Mouse (Mus musculus) ovary, postnatal 10 days (tissue): Measurements from ENCODE around the gene Celsr1.

Experiments
- DNase-seq: peaks from one replicate; pipeline ENCODE4 v3.0.0; 2022; ENCODE audit warnings: low spot score

Gene Celsr1

DNA sequence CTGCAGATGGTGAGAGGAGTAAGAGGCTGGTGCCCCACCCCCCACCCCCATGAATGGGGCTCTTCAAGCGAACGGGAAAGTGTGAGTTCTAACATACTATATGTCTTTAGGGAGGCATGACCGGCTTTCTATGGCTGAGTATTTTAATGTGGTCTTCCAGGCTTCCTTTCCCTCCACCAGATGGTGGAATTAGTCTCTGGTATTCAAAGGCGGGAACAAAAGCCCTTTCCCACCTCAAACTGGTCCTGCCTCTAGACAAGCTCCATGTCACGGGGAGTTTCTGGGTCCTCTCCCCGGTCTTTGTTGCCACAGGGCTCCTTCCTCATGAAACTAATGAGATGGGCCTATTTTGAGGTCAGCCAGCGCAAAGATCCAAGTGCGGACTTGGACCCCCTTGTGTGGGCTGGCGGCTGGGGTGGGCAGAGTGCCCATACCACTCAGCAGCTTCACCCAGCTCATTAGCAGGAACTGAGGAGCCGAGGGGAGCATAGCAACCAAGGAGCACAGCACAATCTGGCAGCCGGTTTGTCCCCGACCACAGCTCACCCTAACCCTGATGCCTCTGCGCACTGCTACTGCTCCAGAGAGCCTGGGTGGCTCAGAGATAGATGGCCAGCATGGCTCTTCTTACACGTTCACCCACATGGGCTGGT, 39.5 kb downstream of the Celsr1 start:
- no peak for DNase-seq

DNA sequence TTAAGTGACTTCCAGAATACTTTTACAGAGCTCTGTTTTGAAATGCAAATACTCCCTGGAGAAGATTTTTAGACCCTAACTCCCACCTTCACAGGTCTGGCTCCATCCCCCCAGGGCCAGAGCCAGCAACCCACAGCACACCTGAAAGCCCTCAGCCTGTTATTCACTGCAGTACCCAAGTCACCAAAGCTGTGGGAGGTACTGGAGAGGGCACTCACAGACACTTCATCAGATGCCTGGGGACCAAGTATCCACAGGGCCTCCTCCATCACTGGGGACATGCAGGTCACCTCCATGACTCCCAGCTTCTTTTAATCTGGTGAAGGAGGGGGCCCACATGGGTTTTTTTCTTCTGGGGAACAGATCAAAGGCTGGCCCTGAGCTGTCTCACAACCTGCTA, 40.2 kb downstream of the Celsr1 start:
- DNase-seq = no peak

DNA sequence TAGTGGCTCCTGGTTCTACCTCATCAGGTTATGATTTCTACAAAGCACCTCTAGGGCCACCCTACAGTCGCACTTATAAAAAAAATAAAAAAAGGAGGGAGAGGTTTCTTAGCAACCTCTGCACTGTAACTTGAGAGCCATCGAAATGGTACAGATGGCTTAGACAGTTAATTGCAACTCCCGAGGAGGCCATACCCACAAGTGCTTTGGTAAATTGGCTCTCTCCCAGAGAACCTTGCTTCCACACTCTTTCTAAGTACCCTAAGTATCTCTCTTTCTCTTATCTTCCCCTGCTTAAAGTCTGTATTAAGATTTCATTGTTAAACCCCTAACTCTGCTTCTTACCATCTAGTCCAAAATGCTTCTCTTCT, 41.5 kb downstream of the Celsr1 start:
- no peak for DNase-seq

DNA sequence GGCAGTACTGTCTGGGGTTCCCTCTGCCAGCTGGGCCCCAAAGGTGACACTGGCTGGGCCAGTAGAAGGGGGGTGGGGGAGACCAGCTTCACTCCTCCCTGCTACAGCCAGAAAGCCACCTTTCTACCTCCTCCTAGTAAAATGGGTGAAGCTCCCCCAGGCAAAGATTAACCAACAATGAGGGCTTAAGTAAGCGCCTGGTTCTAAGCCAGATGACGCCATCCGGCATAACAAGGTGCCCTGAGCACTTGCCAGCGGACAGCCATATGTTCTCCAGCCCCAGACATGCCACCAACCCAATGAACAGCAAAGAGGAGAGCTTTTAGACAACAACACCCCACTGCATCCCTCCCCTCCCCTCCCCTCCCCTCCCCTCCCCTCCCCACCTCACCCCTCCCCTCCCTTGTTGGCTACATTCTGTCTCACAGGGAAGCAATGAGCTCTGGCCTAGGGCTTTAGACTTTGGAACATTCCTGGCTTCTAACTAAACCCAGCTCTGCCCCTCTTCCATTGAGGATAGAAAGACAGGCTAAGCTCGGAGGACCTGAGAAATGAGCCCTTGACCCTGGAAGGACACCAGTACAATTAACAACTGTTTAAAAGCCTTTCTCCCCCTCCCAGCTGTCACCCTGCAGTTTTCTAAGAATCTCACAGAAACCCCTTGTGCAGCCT, 42.0 kb downstream of the Celsr1 start:
- no peak for DNase-seq

DNA sequence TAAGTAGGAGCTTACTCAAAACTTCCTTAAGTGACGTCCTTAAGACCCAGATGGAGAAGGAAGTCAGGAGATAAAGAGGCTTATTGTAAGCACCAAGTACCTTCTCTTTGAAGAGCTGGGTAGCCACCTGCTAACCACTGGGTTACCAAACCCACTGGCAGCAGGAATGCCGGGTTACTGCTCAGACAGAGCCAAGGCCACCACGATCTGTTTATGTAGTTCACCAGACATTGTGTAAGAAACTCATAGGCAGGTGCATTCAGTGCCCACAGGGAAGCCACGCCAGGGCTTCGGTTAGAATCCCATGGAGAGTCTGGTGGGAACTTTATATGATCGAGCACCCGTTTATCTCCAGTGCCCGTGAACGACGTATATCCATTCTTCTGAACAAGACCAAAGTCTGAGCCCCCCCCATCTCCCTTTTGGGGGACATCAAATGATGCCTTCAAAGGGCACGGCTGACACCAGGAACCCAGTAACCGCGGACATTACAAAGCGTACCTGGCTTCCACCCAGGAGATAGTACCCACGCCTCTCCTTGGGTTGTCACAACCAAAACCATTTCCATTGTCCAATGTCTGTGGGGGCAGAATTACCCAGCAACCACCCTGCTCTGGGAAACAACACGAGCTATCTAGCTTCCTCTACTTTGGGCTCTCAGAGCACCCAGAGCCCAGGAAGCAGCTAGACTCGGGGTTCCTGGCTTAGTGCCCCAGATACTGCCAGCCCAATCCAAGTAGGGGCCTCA, 42.7 kb downstream of the Celsr1 start:
- no peak for DNase-seq

DNA sequence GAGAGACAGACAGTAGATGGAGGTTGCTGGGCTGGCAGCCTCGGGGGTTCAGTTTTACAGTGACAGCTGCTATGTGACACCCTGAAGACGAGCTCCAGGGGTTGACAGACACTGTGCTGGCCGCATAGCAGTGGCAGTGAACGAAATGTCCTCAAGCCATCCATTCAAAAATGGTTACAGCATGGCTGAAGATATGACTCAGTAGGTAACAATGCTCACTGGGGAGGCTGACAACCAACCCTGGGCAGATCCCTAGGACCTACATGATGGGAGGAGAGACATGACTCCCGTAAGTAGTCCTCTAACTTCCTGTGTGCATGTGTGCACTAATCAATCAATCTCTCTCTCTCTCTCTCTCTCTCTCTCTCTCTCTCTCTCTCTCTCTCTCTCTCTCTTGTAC, 45.7 kb downstream of the Celsr1 start:
- DNase-seq = no peak

DNA sequence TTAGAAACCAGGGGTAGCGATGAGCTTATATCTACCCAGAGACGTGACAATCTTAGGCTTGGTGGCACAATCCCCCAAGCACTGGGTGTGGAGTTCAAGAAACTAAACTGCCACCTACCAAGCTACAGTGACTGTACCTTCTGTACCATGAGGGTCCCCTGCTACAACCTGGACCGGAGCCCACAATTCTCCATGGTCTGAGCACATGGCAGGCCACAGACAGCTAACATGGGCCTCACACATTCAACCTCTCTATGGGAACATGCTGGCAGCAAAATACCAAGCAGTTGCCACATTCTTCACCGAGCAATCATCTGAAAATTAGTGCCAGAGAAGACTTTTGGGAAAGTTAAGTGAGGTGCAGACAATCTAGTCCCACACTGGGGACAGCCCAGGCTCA, 47.4 kb downstream of the Celsr1 start:
- no peak for DNase-seq

DNA sequence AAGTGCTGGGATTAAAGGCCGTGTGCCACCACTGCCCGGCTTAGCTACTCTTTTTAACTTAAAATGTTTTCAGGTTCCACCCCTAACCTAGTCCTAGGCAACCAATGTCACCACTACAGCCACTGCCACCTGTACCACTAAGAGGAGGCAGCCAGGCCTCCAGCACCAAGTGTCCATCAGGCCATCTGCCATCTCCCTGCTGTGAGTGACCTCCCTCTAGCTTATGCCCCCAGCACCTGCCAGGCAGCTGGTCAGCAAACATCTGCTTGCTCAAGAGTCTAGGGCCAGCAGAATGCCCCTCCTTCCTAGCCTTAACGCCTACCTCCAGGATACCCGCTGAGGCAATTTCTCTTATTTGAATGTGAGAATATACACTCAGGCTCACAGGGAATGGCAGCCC, 48.0 kb downstream of the Celsr1 start:
- DNase-seq = no peak

DNA sequence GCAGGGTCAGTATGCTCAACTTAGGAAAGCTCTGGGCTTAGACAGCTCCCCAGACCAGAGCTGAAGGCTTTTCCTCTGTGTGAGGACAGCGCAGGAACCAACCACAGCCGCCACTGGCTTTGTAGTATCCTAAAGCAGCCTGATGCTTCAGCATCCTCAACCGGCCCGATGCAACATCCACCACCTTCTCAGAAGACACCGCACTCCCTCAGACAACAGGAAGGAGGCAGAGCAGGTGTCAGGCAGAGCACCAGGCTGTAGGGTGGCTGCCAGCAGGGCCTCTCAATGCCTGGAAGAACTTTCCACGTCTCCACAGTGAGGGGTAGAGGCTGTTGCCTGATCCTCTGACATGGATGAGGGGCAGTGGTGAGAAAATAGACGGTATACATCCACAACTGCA, 50.4 kb downstream of the Celsr1 start:
- no peak for DNase-seq

DNA sequence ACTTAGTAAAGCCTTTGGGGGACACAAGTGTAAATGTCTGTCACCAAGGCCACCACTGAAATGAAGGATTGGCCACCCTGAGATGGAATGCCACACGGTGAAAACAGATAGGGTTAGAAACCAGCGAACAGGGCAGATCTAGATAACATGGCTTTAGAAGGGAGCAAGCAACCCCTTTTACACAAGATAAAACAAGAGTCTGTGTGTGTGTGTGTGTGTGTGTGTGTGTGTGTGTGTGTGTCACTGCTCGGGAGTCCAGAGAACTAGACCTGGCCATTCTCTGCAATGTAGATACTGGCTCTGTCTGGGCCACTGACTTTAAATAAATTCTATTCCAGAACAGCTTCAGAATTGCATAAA, 51.2 kb downstream of the Celsr1 start:
- no peak for DNase-seq

DNA sequence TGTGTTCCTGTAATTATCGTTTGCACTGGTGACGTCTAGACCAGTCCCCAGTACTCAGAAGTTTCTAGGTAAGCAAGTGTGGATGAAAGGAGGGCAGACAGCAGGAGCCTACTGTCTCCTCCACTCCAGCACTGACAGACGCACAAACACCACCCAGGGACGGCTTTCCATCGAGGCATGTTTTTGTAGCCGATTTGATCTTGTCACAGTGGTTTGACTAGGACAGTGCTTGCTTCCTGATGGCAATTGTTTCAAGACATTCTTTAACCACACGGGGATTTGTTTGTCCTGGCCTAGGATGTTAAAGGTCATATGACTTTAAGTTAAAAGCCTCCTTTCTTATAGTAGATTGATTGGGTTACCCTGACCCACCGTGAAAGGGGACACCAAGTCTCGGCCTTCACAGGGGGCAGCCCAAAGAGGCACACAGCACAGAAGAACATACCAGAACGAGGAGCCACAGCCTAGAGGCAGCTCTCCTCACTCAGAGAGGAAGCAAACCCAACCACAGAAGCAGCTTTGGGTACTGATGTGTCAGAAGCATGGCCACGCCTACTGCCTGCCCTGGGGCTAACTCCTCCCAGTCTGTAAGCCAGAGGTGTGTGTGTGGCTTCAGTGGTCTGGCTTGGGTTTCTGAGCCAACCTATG, 51.7 kb downstream of the Celsr1 start:
- no peak for DNase-seq

DNA sequence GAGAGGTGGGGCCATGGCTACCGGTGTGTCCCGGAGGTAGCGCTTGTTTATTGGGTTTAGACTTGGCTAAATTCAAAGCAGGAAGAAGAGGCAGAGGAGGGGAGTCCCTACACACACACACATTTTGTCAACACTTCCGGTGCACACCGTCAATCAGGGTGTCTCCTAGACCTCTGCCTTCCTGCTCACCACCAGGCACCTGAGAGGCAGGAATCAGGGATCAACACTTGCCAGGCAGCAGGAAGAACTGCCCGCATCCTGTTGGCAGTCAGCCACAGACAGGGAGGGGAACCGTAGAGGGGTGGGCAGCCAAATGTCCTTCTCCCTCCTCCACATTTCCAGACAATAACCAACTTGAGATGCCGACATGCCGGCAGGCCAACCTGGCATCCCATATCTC, 56.5 kb downstream of the Celsr1 start:
- DNase-seq = no peak

DNA sequence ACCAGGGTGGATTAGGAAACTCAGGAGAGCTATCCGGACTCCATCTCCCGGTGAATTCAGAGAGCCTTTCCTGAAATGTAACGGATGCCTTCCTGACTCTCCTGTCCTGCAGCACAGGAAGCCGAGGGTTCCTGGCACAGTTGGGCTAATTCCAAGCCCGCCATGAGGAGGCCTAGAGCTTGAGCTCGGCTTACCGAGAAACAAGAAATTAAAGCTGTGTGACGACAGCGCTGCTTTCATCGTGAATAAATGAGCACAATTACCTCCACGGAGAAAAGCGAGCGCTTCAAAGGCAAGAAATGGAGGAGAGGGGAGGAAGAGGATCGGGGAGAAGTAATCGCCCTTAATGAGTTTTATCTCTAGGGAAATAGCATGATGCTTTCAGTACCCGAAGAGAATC, 57.8 kb downstream of the Celsr1 start:
- DNase-seq = no peak

DNA sequence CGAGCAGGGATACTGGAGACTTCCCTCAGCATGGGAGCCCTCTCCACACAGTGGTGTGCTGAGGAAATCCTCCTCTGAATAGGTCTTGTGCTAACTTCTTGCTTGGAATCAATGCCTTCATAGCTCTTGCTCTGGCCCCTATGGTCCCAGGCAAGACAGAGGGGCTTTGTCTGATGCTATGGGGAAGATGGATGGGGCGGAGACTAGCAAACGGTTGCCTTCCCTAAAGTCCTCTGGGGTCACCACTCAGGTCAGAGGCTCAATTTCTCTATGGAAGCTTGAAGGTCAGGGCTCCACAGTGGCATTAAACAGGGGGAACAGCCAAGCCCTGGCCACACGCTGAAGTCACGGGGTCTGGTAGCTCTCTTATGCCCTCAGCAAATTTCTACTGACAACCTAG, 62.0 kb downstream of the Celsr1 start:
- DNase-seq = no peak

DNA sequence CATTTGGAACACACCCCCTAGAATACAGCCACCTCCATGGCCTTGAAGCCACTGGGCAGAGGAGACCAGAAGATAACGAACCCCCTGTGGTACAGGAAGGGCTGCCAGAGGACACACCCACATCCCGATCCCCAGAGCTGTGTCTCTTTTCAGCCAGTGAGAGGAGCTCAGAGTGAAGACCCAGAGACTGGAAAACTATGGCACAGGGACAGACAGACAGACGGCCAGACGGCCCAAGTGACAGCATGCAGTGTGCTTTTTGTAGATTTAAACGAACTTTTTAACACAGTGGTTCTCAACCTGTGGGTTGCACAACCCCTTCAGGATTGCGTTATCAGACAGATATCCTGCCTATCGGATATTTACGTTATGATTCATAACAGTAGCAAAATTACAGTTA, 63.1 kb downstream of the Celsr1 start:
- no peak for DNase-seq

DNA sequence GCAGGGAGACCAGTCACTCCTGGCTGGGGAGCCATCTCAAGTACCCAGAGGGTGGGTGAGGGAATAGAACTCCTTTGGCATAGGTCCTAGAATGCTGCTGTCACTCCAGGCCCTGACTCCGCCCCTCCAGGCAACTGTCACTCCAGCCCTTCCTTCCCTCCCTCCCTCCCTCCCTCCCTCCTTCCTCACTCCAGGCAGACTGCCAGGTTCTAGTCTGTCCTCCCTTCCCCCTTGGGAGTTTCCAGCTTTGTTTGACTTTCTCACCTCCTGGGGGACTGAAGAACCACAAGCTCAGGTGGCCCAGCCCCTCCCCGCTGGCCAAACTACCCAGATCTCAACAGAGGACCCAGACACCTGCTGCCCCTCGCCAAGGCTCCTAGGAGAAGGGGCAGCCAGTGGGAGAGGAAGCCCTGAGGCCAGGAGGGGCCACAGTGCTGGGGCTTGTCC, 63.8 kb downstream of the Celsr1 start:
- DNase-seq = no peak

DNA sequence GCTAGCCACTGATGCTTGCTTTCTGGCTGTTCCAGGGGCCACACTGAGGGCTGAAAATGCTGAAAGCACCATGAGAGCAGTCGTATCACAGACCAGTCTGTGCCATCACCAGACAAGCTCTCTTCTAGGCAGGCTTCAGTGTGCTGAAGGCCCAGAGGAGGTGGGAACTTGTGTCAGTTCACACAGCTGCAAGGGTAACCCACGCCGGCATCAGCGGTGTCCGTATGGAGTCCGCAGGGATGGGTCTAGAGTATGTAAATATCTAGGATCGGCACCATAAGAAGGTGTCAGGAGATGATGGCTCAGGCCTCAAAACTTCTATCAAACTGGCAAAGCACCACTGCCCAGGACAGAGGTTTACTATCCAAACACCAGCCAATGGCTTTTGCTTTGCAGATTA, 64.3 kb downstream of the Celsr1 start:
- DNase-seq = no peak

DNA sequence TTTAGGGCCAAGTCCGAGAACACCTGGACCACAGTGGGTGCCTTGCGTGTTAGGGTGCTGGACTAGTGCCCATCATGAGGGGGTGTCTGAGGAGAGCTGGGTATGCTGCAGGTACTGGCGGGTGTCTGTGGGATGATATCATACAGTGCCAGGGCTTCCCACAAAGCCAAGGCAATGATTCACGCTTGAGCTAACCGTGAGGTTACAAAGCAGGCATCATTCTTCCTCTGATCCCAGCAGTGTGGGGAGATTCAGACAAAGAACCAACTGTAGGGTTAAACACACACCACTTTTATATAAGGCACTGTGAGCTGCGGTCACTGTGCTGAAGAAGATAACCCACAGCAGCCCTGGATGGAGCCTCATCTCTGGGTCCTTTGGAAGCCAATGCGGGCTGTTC, 67.5 kb downstream of the Celsr1 start:
- DNase-seq = no peak

DNA sequence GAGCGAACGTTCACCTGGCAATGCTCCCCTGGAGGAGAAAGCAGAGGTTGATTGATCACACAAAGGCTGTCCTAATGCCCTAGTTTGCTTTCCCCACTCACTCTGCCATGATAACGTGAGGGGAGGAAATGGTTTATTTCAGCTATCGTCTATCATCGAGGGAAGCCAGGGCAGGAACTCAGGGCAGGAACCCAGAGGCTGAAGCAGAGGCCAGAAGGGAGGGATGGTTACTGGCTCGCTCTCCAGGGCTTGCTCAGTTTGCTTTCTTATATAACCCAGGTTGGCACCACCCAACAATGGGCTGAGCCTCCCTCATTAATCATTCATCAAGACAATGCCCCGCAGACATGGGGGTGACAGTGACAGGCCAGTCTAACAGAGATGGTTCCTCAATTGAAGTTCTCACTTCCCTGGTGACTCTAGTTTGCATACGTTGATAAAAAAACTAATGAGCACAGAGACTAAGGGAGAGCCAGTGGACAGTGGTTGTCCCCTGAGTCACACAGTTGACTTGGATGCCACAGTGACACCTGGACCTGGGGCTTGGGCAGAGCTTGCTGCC, 70.2 kb downstream of the Celsr1 start:
- DNase-seq = no peak

DNA sequence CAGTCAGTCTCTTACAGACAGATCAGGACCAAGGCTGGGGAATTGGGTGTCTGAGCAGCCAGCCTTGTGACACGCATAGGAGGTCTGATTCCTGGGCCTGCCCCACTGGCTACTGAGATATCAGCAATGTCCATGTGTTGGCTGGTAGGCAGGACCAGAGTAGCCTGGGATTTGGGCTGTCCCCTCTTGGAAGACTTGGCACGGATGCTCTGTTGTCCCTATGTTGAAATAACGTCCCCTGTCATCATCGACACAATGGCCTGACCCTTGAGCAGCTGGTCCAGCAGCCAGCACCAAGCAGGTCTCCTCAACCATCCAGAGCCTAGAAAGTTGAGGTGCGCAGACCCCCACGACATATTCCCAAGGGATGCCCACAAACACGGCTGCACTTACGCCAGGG, 70.9 kb downstream of the Celsr1 start:
- DNase-seq = no peak

DNA sequence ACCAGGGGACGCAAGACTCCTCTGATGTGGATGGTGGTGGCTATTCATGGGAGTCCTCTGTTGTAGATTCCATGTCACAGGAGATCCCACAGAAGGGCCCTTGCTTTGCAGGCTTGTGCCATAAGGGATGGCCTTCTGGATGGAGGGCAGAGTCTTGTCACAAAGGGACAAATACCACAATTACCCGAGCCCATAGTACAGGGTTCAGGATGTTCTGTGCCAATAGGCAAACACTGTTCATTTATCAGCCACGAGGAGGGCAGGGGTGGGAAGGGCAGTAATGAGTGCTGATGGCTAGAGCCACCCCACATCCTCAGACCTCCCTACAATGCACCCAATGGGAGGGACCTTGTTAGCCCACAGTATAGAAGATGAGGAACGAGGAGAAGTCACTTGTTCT, 71.9 kb downstream of the Celsr1 start:
- DNase-seq = no peak

DNA sequence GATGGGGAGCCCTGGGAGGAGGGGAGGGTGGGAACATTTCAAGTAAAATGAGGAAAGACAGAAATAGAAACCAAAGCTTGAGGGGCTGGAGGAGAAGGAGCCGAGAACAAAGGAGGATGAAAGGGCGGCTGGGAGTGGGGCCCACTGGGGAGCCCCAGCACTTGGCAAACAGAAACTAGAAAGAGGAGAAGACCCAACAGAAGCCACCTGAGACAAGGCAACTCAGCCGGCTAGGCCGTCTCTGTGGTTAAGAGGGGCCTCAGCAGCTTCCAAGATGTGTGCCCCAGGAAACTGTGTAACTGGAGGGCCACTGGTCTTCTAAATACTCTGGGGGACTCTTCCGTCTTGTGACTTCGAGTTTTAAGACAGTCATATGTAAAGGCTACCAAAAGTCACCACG, 72.4 kb downstream of the Celsr1 start:
- no peak for DNase-seq

DNA sequence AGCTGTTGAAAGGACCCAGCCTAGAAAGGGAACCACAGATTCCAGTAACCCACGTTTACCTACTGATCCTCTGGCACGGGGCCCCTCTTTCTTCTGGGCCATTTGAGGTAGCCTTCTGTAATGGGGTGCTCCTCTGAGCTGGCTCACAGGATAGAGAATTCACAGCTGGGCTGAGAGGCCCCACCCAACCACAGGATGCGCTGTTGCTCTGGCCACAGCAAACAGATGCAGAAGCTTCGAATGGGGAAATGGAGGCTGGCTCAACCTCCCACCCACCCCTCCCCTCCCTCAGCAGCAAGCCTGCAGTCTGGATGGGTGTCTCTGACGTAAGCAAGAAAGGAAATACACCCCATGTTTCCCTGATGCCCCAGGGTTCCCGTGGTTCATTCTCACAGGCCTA, 77.4 kb downstream of the Celsr1 start:
- no peak for DNase-seq
